Mouse (Mus musculus): ENCODE data around the gene St6gal1. TPM values are rescaled to one million over a fixed set of nuclear protein-coding genes. Genes with fewer than 3 reads are reported as not detected.

The St6gal1 gene
- polyA plus RNA-seq, 1 experiment from 2014 or later: 12.4 TPM

- no peak overlapping the region for H3K9ac ChIP-seq (ENCODE audit: low read length)
- H3K36me3 ChIP-seq (ENCODE audit: control insufficient read depth, insufficient read depth): no peaks in the 10 kb centered on the region; the same call in 1 of the 2 replicates
- 20% methylated on average over 6 of the region's 6 CpGs for WGBS
- H3K4me1 ChIP-seq (ENCODE audit: control insufficient read depth, insufficient read depth, low read length): peaks cover 40% of the 10 kb centered on the region
- H3K9me3 ChIP-seq (replicated peaks; ENCODE audit: control insufficient read depth, low read length): 0 out of 2 replicates have a peak, but pooled peaks cover 3% of the 10 kb centered on the region
- no peak overlapping the region; the same call in 1 of the 2 replicates for H3K4me2 ChIP-seq (ENCODE audit: low read depth, low read length)
- peak; percentile 88 for ATAC-seq (replicated peaks; ENCODE audit: extremely low read depth, insufficient read depth, low FRiP score)
- H3K27ac ChIP-seq (ENCODE audit: low read length): peak overlapping the region; percentile 89
- H3K4me3 ChIP-seq (ENCODE audit: low read length): no peak overlapping the region
- peaks cover 6% of the 10 kb centered on the region; the same call in 1 of the 2 replicates for H3K27me3 ChIP-seq (ENCODE audit: control insufficient read depth, insufficient read depth, low read length)
Observed at GRCm38 (mm10) chr16:23239583-23239982, 15.0 kb downstream of the St6gal1 start.

GRCm38 (mm10) chr16:23240049-23240949, 15.8 kb downstream of the St6gal1 start:
- 38% methylated on average over 13 of the region's 13 CpGs for WGBS
- Histone ChIP-seq H3K9me3 (replicated peaks; ENCODE audit: control insufficient read depth, low read length) (0 out of 2 replicates have a peak, but pooled peaks cover 3% of the 10 kb centered on the region), H3K4me3 (ENCODE audit: low read length) (no peak overlapping the region), H3K4me1 (ENCODE audit: control insufficient read depth, insufficient read depth, low read length) (peaks cover 40% of the 10 kb centered on the region), H3K27me3 (ENCODE audit: control insufficient read depth, insufficient read depth, low read length) (peaks cover 12% of the 10 kb centered on the region), H3K4me2 (ENCODE audit: low read depth, low read length) (peak overlapping the region; percentile 44), H3K9ac (ENCODE audit: low read length) (peak overlapping the region; percentile 27; the same call in 1 of the 2 replicates), H3K36me3 (ENCODE audit: control insufficient read depth, insufficient read depth) (no peaks in the 10 kb centered on the region; the same call in 1 of the 2 replicates), H3K27ac (ENCODE audit: low read length) (peak overlapping the region; percentile 89)
- ATAC-seq (replicated peaks; ENCODE audit: extremely low read depth, insufficient read depth, low FRiP score): peak; percentile 76

- Histone ChIP-seq H3K4me1 (ENCODE audit: control insufficient read depth, insufficient read depth, low read length) (peaks cover 40% of the 10 kb centered on the region), H3K27ac (ENCODE audit: low read length) (peak overlapping the region; percentile 89)
Observed at GRCm38 (mm10) chr16:23240950-23241259, 16.4 kb downstream of the St6gal1 start.

GRCm38 (mm10) chr16:23243726-23244425, 19.3 kb downstream of the St6gal1 start:
- H3K27ac ChIP-seq (ENCODE audit: low read length): no peak overlapping the region
- H3K9ac ChIP-seq (ENCODE audit: low read length): no peak overlapping the region
- H3K36me3 ChIP-seq (ENCODE audit: control insufficient read depth, insufficient read depth): no peaks in the 10 kb centered on the region; the same call in 1 of the 2 replicates
- no peak overlapping the region for H3K4me2 ChIP-seq (ENCODE audit: low read depth, low read length)
- peaks cover 15% of the 10 kb centered on the region for H3K27me3 ChIP-seq (ENCODE audit: control insufficient read depth, insufficient read depth, low read length)
- no peak overlapping the region for H3K4me3 ChIP-seq (ENCODE audit: low read length)
- 0 out of 2 replicates have a peak, but pooled peaks cover 3% of the 10 kb centered on the region for H3K9me3 ChIP-seq (replicated peaks; ENCODE audit: control insufficient read depth, low read length)
- H3K4me1 ChIP-seq (ENCODE audit: control insufficient read depth, insufficient read depth, low read length): peaks cover 21% of the 10 kb centered on the region
- WGBS: 90% methylated on average over 5 of the region's 5 CpGs
- ATAC-seq (replicated peaks; ENCODE audit: extremely low read depth, insufficient read depth, low FRiP score): no peak

More at GRCm38 (mm10) chr16:23240950-23241259, 16.4 kb downstream of the St6gal1 start:
- Histone ChIP-seq H3K4me2 (ENCODE audit: low read depth, low read length) (no peak overlapping the region), H3K27me3 (ENCODE audit: control insufficient read depth, insufficient read depth, low read length) (peaks cover 12% of the 10 kb centered on the region), H3K4me3 (ENCODE audit: low read length) (no peak overlapping the region), H3K9ac (ENCODE audit: low read length) (no peak overlapping the region), H3K36me3 (ENCODE audit: control insufficient read depth, insufficient read depth) (no peaks in the 10 kb centered on the region; the same call in 1 of the 2 replicates), H3K9me3 (replicated peaks; ENCODE audit: control insufficient read depth, low read length) (0 out of 2 replicates have a peak, but pooled peaks cover 3% of the 10 kb centered on the region)
- 55% methylated on average over 5 of the region's 5 CpGs for WGBS
- no peak for ATAC-seq (replicated peaks; ENCODE audit: extremely low read depth, insufficient read depth, low FRiP score)

- no peaks in the 10 kb centered on the region; the same call in 1 of the 2 replicates for H3K36me3 ChIP-seq (ENCODE audit: control insufficient read depth, insufficient read depth)
- H3K4me1 ChIP-seq (ENCODE audit: control insufficient read depth, insufficient read depth, low read length): peaks cover 24% of the 10 kb centered on the region
- no peak overlapping the region for H3K4me3 ChIP-seq (ENCODE audit: low read length)
- 89% methylated on average over 7 of the region's 7 CpGs for WGBS
- H3K27ac ChIP-seq (ENCODE audit: low read length): no peak overlapping the region
- 0 out of 2 replicates have a peak, but pooled peaks cover 3% of the 10 kb centered on the region for H3K9me3 ChIP-seq (replicated peaks; ENCODE audit: control insufficient read depth, low read length)
- peaks cover 15% of the 10 kb centered on the region for H3K27me3 ChIP-seq (ENCODE audit: control insufficient read depth, insufficient read depth, low read length)
- ATAC-seq (replicated peaks; ENCODE audit: extremely low read depth, insufficient read depth, low FRiP score): no peak
- no peak overlapping the region for H3K9ac ChIP-seq (ENCODE audit: low read length)
- H3K4me2 ChIP-seq (ENCODE audit: low read depth, low read length): no peak overlapping the region
Observed at GRCm38 (mm10) chr16:23244486-23244885, 19.9 kb downstream of the St6gal1 start.

- Histone ChIP-seq H3K27me3 (ENCODE audit: control insufficient read depth, insufficient read depth, low read length) (peaks cover 17% of the 10 kb centered on the region), H3K4me1 (ENCODE audit: control insufficient read depth, insufficient read depth, low read length) (peaks cover 9% of the 10 kb centered on the region; the same call in 1 of the 2 replicates), H3K9me3 (replicated peaks; ENCODE audit: control insufficient read depth, low read length) (no peaks in the 10 kb centered on the region), H3K9ac (ENCODE audit: low read length) (no peak overlapping the region), H3K36me3 (ENCODE audit: control insufficient read depth, insufficient read depth) (no peaks in the 10 kb centered on the region), H3K4me2 (ENCODE audit: low read depth, low read length) (no peak overlapping the region), H3K27ac (ENCODE audit: low read length) (no peak overlapping the region), H3K4me3 (ENCODE audit: low read length) (no peak overlapping the region)
- ATAC-seq (replicated peaks; ENCODE audit: extremely low read depth, insufficient read depth, low FRiP score): no peak
- 43% methylated on average over 4 of the region's 4 CpGs for WGBS
Observed at GRCm38 (mm10) chr16:23249285-23249684, 24.7 kb downstream of the St6gal1 start.

- peaks cover 17% of the 10 kb centered on the region for H3K27me3 ChIP-seq (ENCODE audit: control insufficient read depth, insufficient read depth, low read length)
- ATAC-seq (replicated peaks; ENCODE audit: extremely low read depth, insufficient read depth, low FRiP score): no peak
- H3K9me3 ChIP-seq (replicated peaks; ENCODE audit: control insufficient read depth, low read length): no peaks in the 10 kb centered on the region
- peaks cover 9% of the 10 kb centered on the region; the same call in 1 of the 2 replicates for H3K4me1 ChIP-seq (ENCODE audit: control insufficient read depth, insufficient read depth, low read length)
- no peak overlapping the region for H3K4me2 ChIP-seq (ENCODE audit: low read depth, low read length)
- 59% methylated on average over 6 of the region's 6 CpGs for WGBS
- H3K4me3 ChIP-seq (ENCODE audit: low read length): no peak overlapping the region
- no peak overlapping the region for H3K9ac ChIP-seq (ENCODE audit: low read length)
- no peaks in the 10 kb centered on the region for H3K36me3 ChIP-seq (ENCODE audit: control insufficient read depth, insufficient read depth)
- H3K27ac ChIP-seq (ENCODE audit: low read length): no peak overlapping the region
Observed at GRCm38 (mm10) chr16:23249762-23250161, 25.2 kb downstream of the St6gal1 start.

- Histone ChIP-seq H3K27me3 (ENCODE audit: control insufficient read depth, insufficient read depth, low read length) (peaks cover 11% of the 10 kb centered on the region), H3K4me1 (ENCODE audit: control insufficient read depth, insufficient read depth, low read length) (peaks cover 9% of the 10 kb centered on the region; the same call in 1 of the 2 replicates), H3K4me2 (ENCODE audit: low read depth, low read length) (no peak overlapping the region), H3K36me3 (ENCODE audit: control insufficient read depth, insufficient read depth) (no peaks in the 10 kb centered on the region), H3K9me3 (replicated peaks; ENCODE audit: control insufficient read depth, low read length) (no peaks in the 10 kb centered on the region), H3K27ac (ENCODE audit: low read length) (no peak overlapping the region), H3K9ac (ENCODE audit: low read length) (no peak overlapping the region), H3K4me3 (ENCODE audit: low read length) (no peak overlapping the region)
- WGBS: 53% methylated on average over 15 of the region's 15 CpGs
- ATAC-seq (replicated peaks; ENCODE audit: extremely low read depth, insufficient read depth, low FRiP score): no peak
Observed at GRCm38 (mm10) chr16:23250556-23251444, 26.3 kb downstream of the St6gal1 start.

Measured in heart, embryonic 16.5 days (tissue).